Mouse (Mus musculus) lung, embryonic 14.5 days (tissue): Measurements from ENCODE around the gene Clasrp. TPM values are rescaled to one million over a fixed set of nuclear protein-coding genes. Genes with fewer than 3 reads are reported as not detected.

ENCODE experiments used
- ATAC-seq: fragments of 200-750 bp; cut with Nextera tagmentation; 2 replicates; pipeline ENCODE4 v1.8.0; 2017; ENCODE audit warnings: mild to moderate bottlenecking, moderate TSS enrichment, moderate library complexity; ENCODE audit not compliant: insufficient read depth
- DNase-seq: peaks from one replicate; pipeline ENCODE4 v3.0.0-alpha.2; 2015
- H3K27ac ChIP-seq: fragments of 300-500 bp; sonication (generic); 2 replicates; pipeline ENCODE4 v1.5.1; 2014; ENCODE audit warnings: low read depth, mild to moderate bottlenecking, moderate library complexity
- H3K27me3 ChIP-seq: fragments of 300-500 bp; sonication (generic); 2 replicates; pipeline ENCODE4 v1.6.1; 2014; ENCODE audit warnings: low read length, control low read depth; ENCODE audit not compliant: insufficient read depth
- H3K36me3 ChIP-seq: fragments of 300-500 bp; sonication (generic); 2 replicates; pipeline ENCODE4 v1.6.1; 2014; ENCODE audit warnings: control low read depth; ENCODE audit not compliant: insufficient read depth
- H3K4me1 ChIP-seq: fragments of 300-500 bp; sonication (generic); 2 replicates; pipeline ENCODE4 v1.6.1; 2014; ENCODE audit warnings: antibody characterized with exemption, control low read depth; ENCODE audit not compliant: insufficient read depth
- H3K4me2 ChIP-seq: fragments of 300-500 bp; sonication (generic); 2 replicates; pipeline ENCODE4 v1.6.1; 2014; ENCODE audit warnings: mild to moderate bottlenecking
- H3K4me3 ChIP-seq: fragments of 300-500 bp; sonication (generic); 2 replicates; pipeline ENCODE4 v1.5.1; 2014; ENCODE audit warnings: low read depth, low read length
- H3K9ac ChIP-seq: fragments of 300-500 bp; sonication (generic); 2 replicates; pipeline ENCODE4 v1.6.1; 2014
- H3K9me3 ChIP-seq: fragments of 300-500 bp; sonication (generic); 2 replicates; pipeline ENCODE4 v1.6.1; 2016; ENCODE audit warnings: low read depth, low read length, control low read depth
- CTCF ChIP-seq: IDR thresholded peaks from 2 replicates; pipeline ENCODE4 v1.5.1; 2016; ENCODE audit warnings: antibody characterized with exemption, low read depth
- WGBS: fragments of 180-500 bp; shearing (Covaris S2); extraction: QIAGEN DNeasy Blood & Tissue Kit; methylation state at CpG from one replicate; pipeline ENCODE4 v1.1.7; 2014; 5-methylcytosine and 5-hydroxymethylcytosine counted together
- polyA plus RNA-seq: library from polyadenylated mRNA; unstranded; fragments of >200 nt; fragmentation: Nextera tagmentation; extraction: Ambion mirVana; gene quantifications from 2 replicates; pipeline ENCODE4 v1.2.1, GENCODE M21; 2014

Gene Clasrp
- polyA plus RNA-seq, 1 experiment from 2014 or later, result 51.5 TPM

- Histone ChIP-seq H3K36me3 (0 out of 2 replicates have a peak, but pooled peaks cover 3% of the 10 kb centered on the region), H3K4me3 (no peak overlapping the region), H3K4me2 (no peak overlapping the region), H3K27me3 (no peaks in the 10 kb centered on the region), H3K9me3 (no peaks in the 10 kb centered on the region), H3K4me1 (peaks cover 10% of the 10 kb centered on the region), H3K27ac (0 out of 2 replicates have a peak overlapping the region, but pooled peaks have one; percentile 48), H3K9ac (no peak overlapping the region)
- DNase-seq (peak; percentile 51), ATAC-seq (no peak)
- 13% methylated on average over 3 of the region's 3 CpGs for WGBS
- no peak for TF ChIP-seq CTCF
These were observed 58.3 kb downstream of the Clasrp start for GRCm38 (mm10) chr7:19546007-19546406.

DNA sequence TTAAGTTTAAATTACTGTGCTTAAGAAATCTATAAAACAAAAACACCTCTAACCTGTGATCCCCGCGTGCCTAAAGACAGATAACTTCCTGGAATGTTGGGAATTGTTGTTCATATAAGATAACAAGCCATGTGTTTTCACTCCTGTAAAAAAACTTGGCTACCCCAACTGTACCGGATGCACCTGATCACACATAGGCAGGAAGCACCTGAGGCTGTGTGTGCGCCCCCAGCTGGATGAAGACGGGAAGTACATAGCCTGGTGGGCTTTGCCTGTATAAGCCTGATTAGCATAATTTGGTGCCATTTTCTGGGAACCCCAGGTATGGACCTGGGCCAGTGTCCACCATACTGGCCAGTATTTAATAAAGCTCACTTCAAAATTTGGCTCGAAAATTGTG is 60.7 kb downstream of the Clasrp start:
- H3K27me3 ChIP-seq, result no peaks in the 10 kb centered on the region
- peak; percentile 69 for TF ChIP-seq CTCF
- H3K36me3 ChIP-seq, result 0 out of 2 replicates have a peak, but pooled peaks cover 3% of the 10 kb centered on the region
- no peaks in the 10 kb centered on the region for H3K9me3 ChIP-seq
- H3K27ac ChIP-seq, result no peak overlapping the region
- no peak for ATAC-seq
- no peak overlapping the region for H3K4me3 ChIP-seq
- H3K4me2 ChIP-seq, result no peak overlapping the region
- DNase-seq, result peak; percentile 56
- H3K4me1 ChIP-seq, result peaks cover 10% of the 10 kb centered on the region
- H3K9ac ChIP-seq, result no peak overlapping the region
- 47% methylated on average over 6 of the region's 6 CpGs for WGBS

DNA sequence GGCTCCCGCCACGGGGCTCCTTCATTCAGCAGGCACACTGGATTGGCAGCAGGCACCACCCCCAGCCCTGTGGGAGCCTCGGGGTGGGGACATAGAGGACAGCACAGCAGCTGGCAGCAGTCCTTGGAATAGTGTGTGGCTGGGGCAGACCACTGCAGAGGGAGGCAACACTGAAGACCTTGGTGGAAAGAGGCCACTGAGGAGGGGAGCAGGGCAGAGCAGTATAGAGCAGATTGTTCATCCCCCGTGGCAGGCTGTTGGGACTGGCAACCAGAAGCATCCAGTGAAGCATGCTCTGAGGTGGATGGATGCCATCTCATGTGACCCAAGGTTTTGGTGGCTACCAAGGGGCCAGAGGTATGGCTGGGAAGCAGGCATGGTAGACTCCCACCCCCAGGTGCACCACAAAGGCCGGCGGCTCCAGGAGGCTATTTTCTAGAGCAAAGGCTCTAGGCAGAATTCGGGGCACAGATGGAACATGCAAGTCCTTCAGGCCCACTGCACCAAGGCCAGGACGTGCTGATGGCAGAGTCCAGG is 62.1 kb downstream of the Clasrp start:
- DNase-seq, result no peak
- no peaks in the 10 kb centered on the region for H3K9me3 ChIP-seq
- no peak overlapping the region for H3K9ac ChIP-seq
- H3K27me3 ChIP-seq, result no peaks in the 10 kb centered on the region
- 72% methylated on average over 8 of the region's 8 CpGs for WGBS
- no peak overlapping the region for H3K27ac ChIP-seq
- H3K4me1 ChIP-seq, result peaks cover 10% of the 10 kb centered on the region
- 0 out of 2 replicates have a peak, but pooled peaks cover 3% of the 10 kb centered on the region for H3K36me3 ChIP-seq
- 0 out of 2 replicates have a peak, but pooled peaks have one; percentile 12 for ATAC-seq
- no peak overlapping the region for H3K4me2 ChIP-seq
- H3K4me3 ChIP-seq, result no peak overlapping the region
- TF ChIP-seq CTCF, result no peak

DNA sequence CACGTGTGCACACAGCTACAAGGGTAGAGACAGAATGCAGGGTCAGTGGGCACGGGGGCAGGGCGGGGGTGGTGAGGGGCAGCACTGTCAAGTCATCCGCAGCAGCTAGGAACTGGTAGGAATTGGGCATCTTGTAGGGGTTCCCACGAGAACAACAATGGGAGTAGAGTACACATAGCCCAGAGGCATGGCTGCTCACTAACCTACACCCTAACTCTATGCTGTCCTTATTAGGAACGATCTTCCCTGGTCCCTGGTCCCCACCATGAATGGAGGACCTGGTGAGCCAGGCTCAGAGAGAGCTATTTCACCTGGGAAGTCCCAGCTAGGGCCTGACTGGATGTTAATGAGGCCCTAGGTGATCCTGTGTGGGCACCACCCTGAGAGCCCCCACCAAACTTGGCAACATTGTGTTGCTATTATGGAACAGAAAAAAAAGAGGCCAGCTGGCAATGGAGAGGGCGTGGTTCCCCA is 62.6 kb downstream of the Clasrp start:
- Histone ChIP-seq H3K4me3 (no peak overlapping the region), H3K4me1 (peaks cover 6% of the 10 kb centered on the region), H3K27ac (0 out of 2 replicates have a peak overlapping the region, but pooled peaks have one; percentile 42), H3K27me3 (no peaks in the 10 kb centered on the region), H3K36me3 (0 out of 2 replicates have a peak, but pooled peaks cover under 1% of the 10 kb centered on the region), H3K4me2 (no peak overlapping the region), H3K9ac (no peak overlapping the region), H3K9me3 (no peaks in the 10 kb centered on the region)
- 75% methylated on average over 7 of the region's 7 CpGs for WGBS
- no peak for TF ChIP-seq CTCF
- ATAC-seq, result no peak
- no peak for DNase-seq

- Histone ChIP-seq H3K27me3 (no peaks in the 10 kb centered on the region), H3K4me2 (no peak overlapping the region), H3K4me3 (no peak overlapping the region), H3K9me3 (no peaks in the 10 kb centered on the region), H3K27ac (no peak overlapping the region), H3K4me1 (no peaks in the 10 kb centered on the region), H3K9ac (no peak overlapping the region), H3K36me3 (no peaks in the 10 kb centered on the region)
- WGBS, result 67% methylated on average over 2 of the region's 2 CpGs
- DNase-seq, result no peak
- no peak for ATAC-seq
- TF ChIP-seq CTCF, result no peak
These were observed 63.3 kb downstream of the Clasrp start for GRCm38 (mm10) chr7:19540771-19541566.

DNA sequence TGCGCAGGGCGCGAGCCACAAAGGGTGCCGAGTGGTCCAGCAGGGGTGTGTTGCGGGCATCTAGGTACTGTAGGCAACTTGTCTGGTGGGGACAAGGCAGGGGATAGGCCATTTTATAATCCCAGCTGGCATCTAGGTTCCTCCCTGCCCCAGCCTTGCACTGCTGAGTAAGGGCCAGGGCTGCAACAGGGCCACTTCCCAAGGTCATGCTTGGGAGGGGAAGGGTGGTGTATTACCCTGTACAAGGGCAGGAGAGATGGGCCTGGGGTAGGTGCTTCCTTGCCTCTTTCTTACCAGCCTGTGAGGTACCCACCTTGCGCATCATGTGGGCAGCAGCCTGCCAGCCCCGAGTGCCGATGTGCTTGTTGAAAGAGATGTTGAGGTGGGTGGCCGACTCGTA is 69.6 kb downstream of the Clasrp start:
- 93% methylated on average over 10 of the region's 10 CpGs for WGBS
- DNase-seq, result no peak
- no peak overlapping the region for H3K27ac ChIP-seq
- no peaks in the 10 kb centered on the region for H3K4me1 ChIP-seq
- H3K27me3 ChIP-seq, result no peaks in the 10 kb centered on the region
- ATAC-seq, result no peak
- H3K9me3 ChIP-seq, result no peaks in the 10 kb centered on the region
- H3K4me2 ChIP-seq, result no peak overlapping the region
- H3K36me3 ChIP-seq, result peaks cover 58% of the 10 kb centered on the region
- no peak overlapping the region for H3K9ac ChIP-seq
- no peak for TF ChIP-seq CTCF
- no peak overlapping the region for H3K4me3 ChIP-seq

GRCm38 (mm10) chr7:19532240-19532639 is 72.0 kb downstream of the Clasrp start:
- TF ChIP-seq CTCF, result no peak
- H3K9ac ChIP-seq, result no peak overlapping the region
- no peaks in the 10 kb centered on the region for H3K9me3 ChIP-seq
- H3K4me1 ChIP-seq, result no peaks in the 10 kb centered on the region
- no peak overlapping the region for H3K4me3 ChIP-seq
- no peak overlapping the region for H3K27ac ChIP-seq
- ATAC-seq (no peak), DNase-seq (no peak)
- WGBS, result 67% methylated on average over 14 of the region's 14 CpGs
- peaks cover 73% of the 10 kb centered on the region for H3K36me3 ChIP-seq
- H3K27me3 ChIP-seq, result no peaks in the 10 kb centered on the region
- H3K4me2 ChIP-seq, result no peak overlapping the region
